Mouse (Mus musculus): ENCODE measurements around the gene Kansl1. TPM values are rescaled to one million over a fixed set of nuclear protein-coding genes. Genes with fewer than 3 reads are reported as not detected.

Kansl1 gene
- polyA plus RNA-seq (2016; fragmentation: Nextera tagmentation; extraction: Ambion mirVana) = 36.9 and 38.1 TPM in 2 replicates

DNA sequence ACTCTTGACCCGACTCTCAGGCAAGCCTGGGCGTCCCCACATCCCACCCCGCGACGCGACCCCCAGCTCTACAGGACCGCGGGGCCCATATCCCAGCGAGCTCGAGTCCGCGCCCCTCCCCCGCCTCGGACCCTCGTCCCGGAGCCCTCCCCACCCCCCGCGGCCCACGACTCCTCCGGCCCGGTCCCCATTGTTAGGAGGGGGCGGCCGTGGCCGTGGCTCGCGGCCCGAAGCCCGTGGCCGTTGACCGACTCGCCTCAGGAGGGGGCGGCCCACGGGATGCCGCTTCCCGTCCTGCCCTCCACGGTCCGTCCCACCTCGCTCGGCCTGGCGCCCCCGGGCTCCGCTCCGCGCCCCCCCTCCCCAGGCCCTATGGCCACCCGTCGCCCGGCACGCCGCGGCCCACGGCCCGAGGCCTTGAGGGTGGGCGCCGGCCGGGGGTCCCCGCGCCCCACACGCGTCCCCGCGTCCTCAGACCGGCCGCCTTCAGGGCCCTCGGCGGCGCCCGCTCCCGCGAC, at the start of gene Kansl1:
Gene Kansl1 (minus strand): TSS at position 111 of the 518 bp plus-strand sequence.
- under 1% methylated on average over 34 of the region's 69 CpGs for WGBS
- peak within 1 kb of the TSS; percentile 99 for H3K9ac ChIP-seq (replicated peaks)
- H3K4me2 ChIP-seq (replicated peaks) = peak within 1 kb of the TSS; percentile 80
- peak; percentile 76 for ATAC-seq (ENCODE audit: low FRiP score, low read depth)
- H3K4me1 ChIP-seq = peaks cover 14% of the 10 kb centered on the region
- peak within 1 kb of the TSS; percentile 100 for H3K4me3 ChIP-seq
- peak within 1 kb of the TSS; percentile 74 for H3K27ac ChIP-seq (replicated peaks)
- no peaks in the 10 kb centered on the region for H3K27me3 ChIP-seq
- H3K36me3 ChIP-seq = peaks cover 14% of the 10 kb centered on the region; the same call in 1 of the 2 replicates
- H3K9me3 ChIP-seq = no peaks in the 10 kb centered on the region

DNA sequence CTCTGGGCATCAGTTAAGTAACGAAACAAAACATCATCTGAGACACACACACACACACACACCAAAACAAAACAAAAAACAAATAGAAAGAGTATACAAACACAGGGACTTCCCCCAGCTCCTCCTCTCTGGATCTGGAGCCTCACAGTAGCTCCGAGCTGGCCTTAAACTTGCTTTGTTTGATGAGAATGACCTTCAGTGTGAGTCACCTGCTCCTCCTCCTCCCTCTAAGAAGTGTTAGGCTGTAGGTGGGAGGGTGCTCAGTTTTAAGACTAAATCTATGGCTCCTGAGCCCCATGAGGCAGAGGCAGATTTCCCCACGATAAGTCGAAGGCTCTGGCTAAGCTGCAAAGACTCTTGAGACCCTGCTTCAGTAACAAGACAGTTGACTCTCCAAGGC, 43.8 kb upstream of the Kansl1 start:
- H3K27ac ChIP-seq (replicated peaks) = no peak overlapping the region
- no peak overlapping the region for H3K9ac ChIP-seq (replicated peaks)
- no peak for ATAC-seq (ENCODE audit: low FRiP score, low read depth)
- H3K27me3 ChIP-seq = no peaks in the 10 kb centered on the region
- WGBS = 83% methylated on average over 4 of the region's 4 CpGs
- H3K4me3 ChIP-seq = no peak overlapping the region
- H3K4me2 ChIP-seq (replicated peaks) = no peak overlapping the region
- H3K9me3 ChIP-seq = no peaks in the 10 kb centered on the region
- peaks cover 84% of the 10 kb centered on the region for H3K36me3 ChIP-seq
- no peaks in the 10 kb centered on the region for H3K4me1 ChIP-seq

GRCm38 (mm10) chr11:104510606-104511005, 41.9 kb upstream of the Kansl1 start:
- 88% methylated on average over 2 of the region's 2 CpGs for WGBS
- H3K4me1 ChIP-seq = no peaks in the 10 kb centered on the region
- no peak overlapping the region for H3K4me2 ChIP-seq (replicated peaks)
- H3K27ac ChIP-seq (replicated peaks) = no peak overlapping the region
- H3K4me3 ChIP-seq = no peak overlapping the region
- peaks cover 84% of the 10 kb centered on the region for H3K36me3 ChIP-seq
- ATAC-seq (ENCODE audit: low FRiP score, low read depth) = no peak
- H3K27me3 ChIP-seq = no peaks in the 10 kb centered on the region
- H3K9ac ChIP-seq (replicated peaks) = no peak overlapping the region
- no peaks in the 10 kb centered on the region for H3K9me3 ChIP-seq

- peaks cover 78% of the 10 kb centered on the region for H3K36me3 ChIP-seq
- no peak overlapping the region for H3K4me2 ChIP-seq (replicated peaks)
- 85% methylated on average over 4 of the region's 4 CpGs for WGBS
- no peaks in the 10 kb centered on the region for H3K4me1 ChIP-seq
- no peak overlapping the region for H3K4me3 ChIP-seq
- no peaks in the 10 kb centered on the region for H3K27me3 ChIP-seq
- H3K9ac ChIP-seq (replicated peaks) = no peak overlapping the region
- H3K27ac ChIP-seq (replicated peaks) = no peak overlapping the region
- H3K9me3 ChIP-seq = no peaks in the 10 kb centered on the region
- no peak for ATAC-seq (ENCODE audit: low FRiP score, low read depth)
Observed at GRCm38 (mm10) chr11:104508455-104508854, 39.8 kb upstream of the Kansl1 start.

- no peaks in the 10 kb centered on the region for H3K4me1 ChIP-seq
- H3K4me3 ChIP-seq = no peak overlapping the region
- no peak for ATAC-seq (ENCODE audit: low FRiP score, low read depth)
- no peaks in the 10 kb centered on the region for H3K36me3 ChIP-seq
- H3K9ac ChIP-seq (replicated peaks) = no peak overlapping the region
- no peak overlapping the region for H3K4me2 ChIP-seq (replicated peaks)
- 83% methylated on average over 3 of the region's 3 CpGs for WGBS
- H3K27ac ChIP-seq (replicated peaks) = no peak overlapping the region
- peaks cover 4% of the 10 kb centered on the region; the same call in 1 of the 2 replicates for H3K9me3 ChIP-seq
- no peaks in the 10 kb centered on the region for H3K27me3 ChIP-seq
Observed at GRCm38 (mm10) chr11:104488292-104488691, 19.6 kb upstream of the Kansl1 start.

DNA sequence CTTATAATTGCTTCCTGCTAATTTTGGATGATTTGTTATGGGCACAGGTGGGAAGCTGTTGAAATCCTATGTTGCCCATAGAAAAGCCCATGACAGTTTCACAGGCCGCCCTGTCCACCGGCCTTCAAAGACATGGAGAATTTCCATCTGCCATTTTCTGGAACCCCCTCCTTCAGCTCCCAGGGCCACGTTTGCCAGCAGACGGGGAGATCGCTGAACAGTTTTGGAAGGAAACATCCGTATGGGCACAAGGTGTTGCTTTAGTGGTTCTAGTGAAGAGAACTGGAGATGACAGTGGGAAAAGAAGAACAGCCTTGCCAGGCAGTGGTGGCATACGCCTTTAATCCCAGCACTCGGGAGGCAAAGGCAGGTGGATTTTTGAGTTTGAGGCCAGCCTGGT, 13.3 kb upstream of the Kansl1 start:
- no peak overlapping the region for H3K27ac ChIP-seq (replicated peaks)
- H3K4me1 ChIP-seq = no peaks in the 10 kb centered on the region
- no peak overlapping the region for H3K4me3 ChIP-seq
- no peak for ATAC-seq (ENCODE audit: low FRiP score, low read depth)
- no peaks in the 10 kb centered on the region for H3K27me3 ChIP-seq
- H3K36me3 ChIP-seq = no peaks in the 10 kb centered on the region
- H3K9ac ChIP-seq (replicated peaks) = no peak overlapping the region
- peaks cover 4% of the 10 kb centered on the region; the same call in 1 of the 2 replicates for H3K9me3 ChIP-seq
- no peak overlapping the region for H3K4me2 ChIP-seq (replicated peaks)
- 88% methylated on average over 8 of the region's 8 CpGs for WGBS

- Histone ChIP-seq H3K4me3 (no peak overlapping the region), H3K9ac (replicated peaks) (no peak overlapping the region), H3K27me3 (no peaks in the 10 kb centered on the region), H3K4me2 (replicated peaks) (no peak overlapping the region), H3K4me1 (no peaks in the 10 kb centered on the region), H3K9me3 (no peaks in the 10 kb centered on the region), H3K36me3 (no peaks in the 10 kb centered on the region), H3K27ac (replicated peaks) (no peak overlapping the region)
- ATAC-seq (ENCODE audit: low FRiP score, low read depth) = no peak
- 65% methylated on average over 4 of the region's 4 CpGs for WGBS
Observed at GRCm38 (mm10) chr11:104479505-104479904, 10.8 kb upstream of the Kansl1 start.

- Histone ChIP-seq H3K9me3 (no peaks in the 10 kb centered on the region), H3K4me3 (peak overlapping the region; percentile 100), H3K36me3 (peaks cover 12% of the 10 kb centered on the region; the same call in 1 of the 2 replicates), H3K9ac (replicated peaks) (peak overlapping the region; percentile 99), H3K4me2 (replicated peaks) (peak overlapping the region; percentile 80), H3K27me3 (no peaks in the 10 kb centered on the region), H3K4me1 (peaks cover 14% of the 10 kb centered on the region), H3K27ac (replicated peaks) (peak overlapping the region; percentile 74)
- 2% methylated on average over 19 of the region's 19 CpGs for WGBS
- ATAC-seq (ENCODE audit: low FRiP score, low read depth) = peak; percentile 100
Observed at GRCm38 (mm10) chr11:104469371-104469835, 742 bp upstream of the Kansl1 start.

- Histone ChIP-seq H3K4me3 (no peak overlapping the region), H3K4me2 (replicated peaks) (peak overlapping the region; percentile 17)
Observed at GRCm38 (mm10) chr11:104467698-104468097, 963 bp downstream of the Kansl1 start.

GRCm38 (mm10) chr11:104461551-104461950, 7.1 kb downstream of the Kansl1 start:
- ATAC-seq (ENCODE audit: low FRiP score, low read depth) = no peak
- H3K4me2 ChIP-seq (replicated peaks) = no peak overlapping the region
- H3K27ac ChIP-seq (replicated peaks) = no peak overlapping the region
- no peaks in the 10 kb centered on the region for H3K27me3 ChIP-seq
- peaks cover 22% of the 10 kb centered on the region for H3K36me3 ChIP-seq
- no peaks in the 10 kb centered on the region for H3K9me3 ChIP-seq
- peaks cover under 1% of the 10 kb centered on the region; the same call in 1 of the 2 replicates for H3K4me1 ChIP-seq
- no peak overlapping the region for H3K9ac ChIP-seq (replicated peaks)
- no peak overlapping the region for H3K4me3 ChIP-seq

More at GRCm38 (mm10) chr11:104467698-104468097, 963 bp downstream of the Kansl1 start:
- WGBS = 84% methylated on average over 5 of the region's 5 CpGs
- Histone ChIP-seq H3K27me3 (no peaks in the 10 kb centered on the region), H3K27ac (replicated peaks) (no peak overlapping the region), H3K9me3 (no peaks in the 10 kb centered on the region), H3K36me3 (peaks cover 14% of the 10 kb centered on the region; the same call in 1 of the 2 replicates), H3K9ac (replicated peaks) (no peak overlapping the region; the same call in 1 of the 2 replicates), H3K4me1 (peaks cover 14% of the 10 kb centered on the region)
- no peak for ATAC-seq (ENCODE audit: low FRiP score, low read depth)

GRCm38 (mm10) chr11:104459671-104460070, 9.0 kb downstream of the Kansl1 start:
- Histone ChIP-seq H3K27ac (replicated peaks) (no peak overlapping the region), H3K9me3 (no peaks in the 10 kb centered on the region), H3K4me2 (replicated peaks) (no peak overlapping the region), H3K27me3 (no peaks in the 10 kb centered on the region), H3K9ac (replicated peaks) (no peak overlapping the region), H3K4me1 (no peaks in the 10 kb centered on the region), H3K36me3 (peaks cover 16% of the 10 kb centered on the region), H3K4me3 (no peak overlapping the region)
- ATAC-seq (ENCODE audit: low FRiP score, low read depth) = no peak
- WGBS = 90% methylated on average over 2 of the region's 2 CpGs

- WGBS = 75% methylated on average over 2 of the region's 2 CpGs
- no peak overlapping the region for H3K9ac ChIP-seq (replicated peaks)
Observed at GRCm38 (mm10) chr11:104458507-104458906, 10.2 kb downstream of the Kansl1 start.

DNA sequence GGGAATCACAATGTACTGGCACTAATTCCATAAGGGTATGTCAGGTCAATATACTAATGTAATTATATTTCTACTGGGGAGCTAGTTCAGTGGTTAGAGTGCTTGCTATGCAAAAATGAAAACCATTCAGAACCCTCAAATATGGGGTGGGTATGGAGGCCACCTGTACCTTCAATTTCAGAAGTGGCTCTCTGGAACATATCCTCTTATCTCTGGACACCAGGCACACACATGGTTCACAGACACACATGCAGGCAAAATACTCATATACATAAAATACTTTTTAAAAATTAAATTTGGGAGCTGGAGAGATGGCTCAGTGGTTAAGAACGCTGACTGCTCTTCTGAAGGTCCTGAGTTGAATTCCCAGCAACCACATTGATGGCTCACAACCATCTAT, 16.0 kb downstream of the Kansl1 start:
- Histone ChIP-seq H3K4me3 (no peak overlapping the region), H3K27ac (replicated peaks) (no peak overlapping the region), H3K4me2 (replicated peaks) (no peak overlapping the region), H3K36me3 (no peaks in the 10 kb centered on the region), H3K9ac (replicated peaks) (no peak overlapping the region), H3K9me3 (no peaks in the 10 kb centered on the region), H3K4me1 (no peaks in the 10 kb centered on the region), H3K27me3 (no peaks in the 10 kb centered on the region)
- WGBS = 100% methylated on average over 1 of the region's 1 CpGs
- no peak for ATAC-seq (ENCODE audit: low FRiP score, low read depth)

More at GRCm38 (mm10) chr11:104458507-104458906, 10.2 kb downstream of the Kansl1 start:
- H3K4me1 ChIP-seq = no peaks in the 10 kb centered on the region
- H3K4me2 ChIP-seq (replicated peaks) = no peak overlapping the region
- peaks cover 12% of the 10 kb centered on the region for H3K36me3 ChIP-seq
- no peaks in the 10 kb centered on the region for H3K27me3 ChIP-seq
- no peaks in the 10 kb centered on the region for H3K9me3 ChIP-seq
- H3K27ac ChIP-seq (replicated peaks) = no peak overlapping the region
- no peak for ATAC-seq (ENCODE audit: low FRiP score, low read depth)
- H3K4me3 ChIP-seq = no peak overlapping the region

Data from midbrain, embryonic 12.5 days (tissue).